Mouse (Mus musculus): ENCODE results near the gene Tnxb. TPM values are rescaled to one million over a fixed set of nuclear protein-coding genes. Genes with fewer than 3 reads are reported as not detected.

Gene Tnxb
- total RNA-seq, 1 experiment: 0.18 TPM

GRCm38 (mm10) chr17:34631647-34632046 is 38.7 kb upstream of the Tnxb start:
- H3K36me3 ChIP-seq (ENCODE audit: control insufficient read depth, insufficient read depth, low read length, poor library complexity, severe bottlenecking): no peaks in the 10 kb centered on the region
- peak overlapping the region; percentile 31; the same call in 1 of the 2 replicates for H3K9ac ChIP-seq (ENCODE audit: insufficient read depth, low read depth, low read length, poor library complexity, severe bottlenecking)
- TF ChIP-seq CHD2 (IDR thresholded peaks at IDR 0.05; ENCODE audit: low read depth, low read length) (no peak), HCFC1 (IDR thresholded peaks at IDR 0.05; ENCODE audit: borderline replicate concordance, insufficient read depth, low read length) (no peak), ZNF384 (IDR thresholded peaks at IDR 0.05; ENCODE audit: low read depth, low read length) (no peak), ZC3H11A (IDR thresholded peaks at IDR 0.05; ENCODE audit: borderline replicate concordance, low read depth, low read length) (no peak), MAFK (IDR thresholded peaks at IDR 0.05; ENCODE audit: insufficient read depth, low read depth, low read length) (no peak)
- H3K27ac ChIP-seq (ENCODE audit: insufficient read depth, low read depth, low read length, poor library complexity, severe bottlenecking): no peak overlapping the region
- in situ Hi-C loops (cut with MboI; ENCODE audit: low sequenced_read_pairs in 2 of 2, unreplicated experiment in 2 of 2): no loop called here
- H3K4me1 ChIP-seq (ENCODE audit: control insufficient read depth in 2 of 2, insufficient read depth in 2 of 2, low read length in 2 of 2, poor library complexity in 1 of 2): peaks cover 6 to 25% of the 10 kb centered on the region in 2 experiments; a peak in 3 of 4 replicates
- peak overlapping the region in 1 of 2 experiments; percentile 55; a peak in 2 of 4 replicates for H3K4me3 ChIP-seq (ENCODE audit: insufficient read depth in 1 of 2, low read depth in 1 of 2, low read length in 2 of 2, poor library complexity in 1 of 2, severe bottlenecking in 1 of 2)
- H3K9me3 ChIP-seq (ENCODE audit: control insufficient read depth, insufficient read depth, low read depth, low read length): no peaks in the 10 kb centered on the region
- DNase-seq (ENCODE audit: low read depth, low spot score): no peak

- TF ChIP-seq ZC3H11A (IDR thresholded peaks at IDR 0.05; ENCODE audit: borderline replicate concordance, low read depth, low read length) (no peak), MAFK (IDR thresholded peaks at IDR 0.05; ENCODE audit: insufficient read depth, low read depth, low read length) (no peak), HCFC1 (IDR thresholded peaks at IDR 0.05; ENCODE audit: borderline replicate concordance, insufficient read depth, low read length) (no peak), ZNF384 (IDR thresholded peaks at IDR 0.05; ENCODE audit: low read depth, low read length) (no peak), CHD2 (IDR thresholded peaks at IDR 0.05; ENCODE audit: low read depth, low read length) (no peak)
- in situ Hi-C loops (cut with MboI; ENCODE audit: low sequenced_read_pairs in 2 of 2, unreplicated experiment in 2 of 2): no loop called here
- Histone ChIP-seq H3K9me3 (ENCODE audit: control insufficient read depth, insufficient read depth, low read depth, low read length) (no peaks in the 10 kb centered on the region), H3K4me1 (ENCODE audit: control insufficient read depth in 2 of 2, insufficient read depth in 2 of 2, low read length in 2 of 2, poor library complexity in 1 of 2) (peaks cover 6 to 25% of the 10 kb centered on the region in 2 experiments; a peak in 3 of 4 replicates), H3K27ac (ENCODE audit: insufficient read depth, low read depth, low read length, poor library complexity, severe bottlenecking) (no peak overlapping the region), H3K4me3 (ENCODE audit: insufficient read depth in 1 of 2, low read depth in 1 of 2, low read length in 2 of 2, poor library complexity in 1 of 2, severe bottlenecking in 1 of 2) (peak overlapping the region; percentile 55 to 56), H3K9ac (ENCODE audit: insufficient read depth, low read depth, low read length, poor library complexity, severe bottlenecking) (peak overlapping the region; percentile 21), H3K36me3 (ENCODE audit: control insufficient read depth, insufficient read depth, low read length, poor library complexity, severe bottlenecking) (no peaks in the 10 kb centered on the region)
- DNase-seq (ENCODE audit: low read depth, low spot score): peak; percentile 76
Measured at GRCm38 (mm10) chr17:34632261-34632691, 38.1 kb upstream of the Tnxb start.

- H3K4me1 ChIP-seq (ENCODE audit: control insufficient read depth in 2 of 2, insufficient read depth in 2 of 2, low read length in 2 of 2, poor library complexity in 1 of 2): peaks cover 0 to 14% of the 10 kb centered on the region in 2 experiments; a peak in 2 of 4 replicates
- TF ChIP-seq CHD2 (IDR thresholded peaks at IDR 0.05; ENCODE audit: low read depth, low read length) (no peak), ZNF384 (IDR thresholded peaks at IDR 0.05; ENCODE audit: low read depth, low read length) (no peak), MAFK (IDR thresholded peaks at IDR 0.05; ENCODE audit: insufficient read depth, low read depth, low read length) (no peak), HCFC1 (IDR thresholded peaks at IDR 0.05; ENCODE audit: borderline replicate concordance, insufficient read depth, low read length) (no peak), ZC3H11A (IDR thresholded peaks at IDR 0.05; ENCODE audit: borderline replicate concordance, low read depth, low read length) (no peak)
- no peak overlapping the region for H3K27ac ChIP-seq (ENCODE audit: insufficient read depth, low read depth, low read length, poor library complexity, severe bottlenecking)
- H3K9ac ChIP-seq (ENCODE audit: insufficient read depth, low read depth, low read length, poor library complexity, severe bottlenecking): no peak overlapping the region
- no peaks in the 10 kb centered on the region for H3K36me3 ChIP-seq (ENCODE audit: control insufficient read depth, insufficient read depth, low read length, poor library complexity, severe bottlenecking)
- no peaks in the 10 kb centered on the region for H3K9me3 ChIP-seq (ENCODE audit: control insufficient read depth, insufficient read depth, low read depth, low read length)
- no peak overlapping the region for H3K4me3 ChIP-seq (ENCODE audit: insufficient read depth in 1 of 2, low read depth in 1 of 2, low read length in 2 of 2, poor library complexity in 1 of 2, severe bottlenecking in 1 of 2)
- DNase-seq (ENCODE audit: low read depth, low spot score): no peak
- in situ Hi-C loops (cut with MboI; ENCODE audit: low sequenced_read_pairs in 2 of 2, unreplicated experiment in 2 of 2): no loop called here
Measured at GRCm38 (mm10) chr17:34635671-34636070, 34.7 kb upstream of the Tnxb start.

GRCm38 (mm10) chr17:34637459-34637858 is 32.9 kb upstream of the Tnxb start:
- H3K4me1 ChIP-seq (ENCODE audit: control insufficient read depth in 2 of 2, insufficient read depth in 2 of 2, low read length in 2 of 2, poor library complexity in 1 of 2): 0 out of 4 replicates have a peak, but pooled peaks cover 0 to 3% of the 10 kb centered on the region in 2 experiments
- no peak overlapping the region for H3K27ac ChIP-seq (ENCODE audit: insufficient read depth, low read depth, low read length, poor library complexity, severe bottlenecking)
- H3K36me3 ChIP-seq (ENCODE audit: control insufficient read depth, insufficient read depth, low read length, poor library complexity, severe bottlenecking): no peaks in the 10 kb centered on the region
- H3K4me3 ChIP-seq (ENCODE audit: insufficient read depth in 1 of 2, low read depth in 1 of 2, low read length in 2 of 2, poor library complexity in 1 of 2, severe bottlenecking in 1 of 2): no peak overlapping the region
- TF ChIP-seq CHD2 (IDR thresholded peaks at IDR 0.05; ENCODE audit: low read depth, low read length) (no peak), MAFK (IDR thresholded peaks at IDR 0.05; ENCODE audit: insufficient read depth, low read depth, low read length) (no peak), ZNF384 (IDR thresholded peaks at IDR 0.05; ENCODE audit: low read depth, low read length) (no peak), HCFC1 (IDR thresholded peaks at IDR 0.05; ENCODE audit: borderline replicate concordance, insufficient read depth, low read length) (no peak), ZC3H11A (IDR thresholded peaks at IDR 0.05; ENCODE audit: borderline replicate concordance, low read depth, low read length) (no peak)
- no peak overlapping the region for H3K9ac ChIP-seq (ENCODE audit: insufficient read depth, low read depth, low read length, poor library complexity, severe bottlenecking)
- no peaks in the 10 kb centered on the region for H3K9me3 ChIP-seq (ENCODE audit: control insufficient read depth, insufficient read depth, low read depth, low read length)
- no peak for DNase-seq (ENCODE audit: low read depth, low spot score)
- in situ Hi-C loops (cut with MboI; ENCODE audit: low sequenced_read_pairs in 2 of 2, unreplicated experiment in 2 of 2): no loop called here
